Mouse (Mus musculus) spleen, adult 2 months (tissue): Measurements from ENCODE around the gene Olfr1282.

Source experiments
- CTCF ChIP-seq: fragments of 200-500 bp; IDR thresholded peaks from 2 replicates; pipeline ENCODE4 v1.5.1; 2011; ENCODE audit warnings: mild to moderate bottlenecking, inconsistent platforms; ENCODE audit not compliant: insufficient read depth, insufficient read length, insufficient replicate concordance; ENCODE audit errors: extremely low read depth
- POLR2A ChIP-seq: fragments of 200-500 bp; IDR thresholded peaks from 2 replicates; pipeline ENCODE4 v1.6.1; 2011; ENCODE audit warnings: low read depth, low read length, inconsistent platforms

DNA sequence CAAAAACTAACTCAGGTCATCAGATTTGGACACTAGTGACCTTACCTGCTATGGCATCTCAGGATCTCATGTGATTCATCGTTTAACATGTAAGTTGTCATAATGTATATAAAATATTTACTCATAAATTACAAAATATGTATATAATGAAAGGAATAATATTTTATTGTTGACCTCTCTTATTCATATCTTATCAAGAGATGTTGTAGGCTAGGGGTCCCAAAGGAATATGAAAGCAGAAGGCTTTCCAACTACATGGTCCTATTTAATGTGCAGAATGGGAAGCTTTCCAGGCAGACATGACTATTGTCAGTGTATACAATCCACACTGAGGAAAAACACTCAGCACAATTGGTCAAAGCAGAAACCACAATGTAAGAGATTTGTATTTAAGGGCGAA, 30.6 kb upstream of the Olfr1282 start, which contains the start of gene Olfr1283:
- TF ChIP-seq CTCF (no peak), POLR2A (no peak)
